Mouse (Mus musculus): Measurements from ENCODE around the gene Dnm1. TPM values are rescaled to one million over a fixed set of nuclear protein-coding genes. Genes with fewer than 3 reads are reported as not detected.
A peak's percentile ranks its signal among the peaks of the same experiment; 100 is the strongest.

The Dnm1 gene
- polyA plus RNA-seq, 1 experiment: 10.7 TPM

- no peak for TF ChIP-seq CTCF (IDR thresholded peaks at IDR 0.05; ENCODE audit: borderline replicate concordance, control insufficient read depth, extremely low read depth, insufficient read depth, low read length, poor library complexity)
- no peak for TF ChIP-seq POLR2A (IDR thresholded peaks at IDR 0.05; ENCODE audit: control insufficient read depth, extremely low read depth, insufficient read depth, low read length, poor library complexity)
- no peaks in the 10 kb centered on the region for H3K36me3 ChIP-seq (ENCODE audit: control insufficient read depth, insufficient read depth, low read length)
- 83% methylated on average over 3 of the region's 3 CpGs for WGBS
- no peak overlapping the region for H3K27ac ChIP-seq (ENCODE audit: control insufficient read depth, insufficient read depth, low read length)
- no peak overlapping the region for H3K4me3 ChIP-seq (ENCODE audit: control insufficient read depth, insufficient read depth, low read length)
- DNase-seq: no peak
- peaks cover 11% of the 10 kb centered on the region for H3K4me1 ChIP-seq (replicated peaks; ENCODE audit: control insufficient read depth, insufficient read depth, low read length)
- peaks cover 3% of the 10 kb centered on the region for H3K27me3 ChIP-seq (ENCODE audit: control insufficient read depth, insufficient read depth, low read length)
Measured at GRCm38 (mm10) chr2:32357710-32358109, 4.6 kb upstream of the Dnm1 start.

GRCm38 (mm10) chr2:32356216-32356615, 3.1 kb upstream of the Dnm1 start:
- H3K4me1 ChIP-seq (replicated peaks; ENCODE audit: control insufficient read depth, insufficient read depth, low read length): peaks cover 12% of the 10 kb centered on the region
- no peak overlapping the region for H3K27ac ChIP-seq (ENCODE audit: control insufficient read depth, insufficient read depth, low read length)
- TF ChIP-seq CTCF (IDR thresholded peaks at IDR 0.05; ENCODE audit: borderline replicate concordance, control insufficient read depth, extremely low read depth, insufficient read depth, low read length, poor library complexity) (no peak), POLR2A (IDR thresholded peaks at IDR 0.05; ENCODE audit: control insufficient read depth, extremely low read depth, insufficient read depth, low read length, poor library complexity) (no peak)
- no peak overlapping the region for H3K4me3 ChIP-seq (ENCODE audit: control insufficient read depth, insufficient read depth, low read length)
- peaks cover 3% of the 10 kb centered on the region for H3K27me3 ChIP-seq (ENCODE audit: control insufficient read depth, insufficient read depth, low read length)
- 87% methylated on average over 10 of the region's 10 CpGs for WGBS
- no peak for DNase-seq
- H3K36me3 ChIP-seq (ENCODE audit: control insufficient read depth, insufficient read depth, low read length): no peaks in the 10 kb centered on the region

- Histone ChIP-seq H3K36me3 (ENCODE audit: control insufficient read depth, insufficient read depth, low read length) (no peaks in the 10 kb centered on the region), H3K27ac (ENCODE audit: control insufficient read depth, insufficient read depth, low read length) (no peak overlapping the region), H3K27me3 (ENCODE audit: control insufficient read depth, insufficient read depth, low read length) (peaks cover 3% of the 10 kb centered on the region), H3K4me1 (replicated peaks; ENCODE audit: control insufficient read depth, insufficient read depth, low read length) (peaks cover 12% of the 10 kb centered on the region), H3K4me3 (ENCODE audit: control insufficient read depth, insufficient read depth, low read length) (no peak overlapping the region)
- WGBS: 95% methylated on average over 3 of the region's 3 CpGs
- no peak for TF ChIP-seq CTCF (IDR thresholded peaks at IDR 0.05; ENCODE audit: borderline replicate concordance, control insufficient read depth, extremely low read depth, insufficient read depth, low read length, poor library complexity)
- no peak for TF ChIP-seq POLR2A (IDR thresholded peaks at IDR 0.05; ENCODE audit: control insufficient read depth, extremely low read depth, insufficient read depth, low read length, poor library complexity)
- no peak for DNase-seq
Measured at GRCm38 (mm10) chr2:32354336-32354895, 1.3 kb upstream of the Dnm1 start.

- 82% methylated on average over 6 of the region's 6 CpGs for WGBS
- H3K27me3 ChIP-seq (ENCODE audit: control insufficient read depth, insufficient read depth, low read length): peaks cover 3% of the 10 kb centered on the region
- H3K4me1 ChIP-seq (replicated peaks; ENCODE audit: control insufficient read depth, insufficient read depth, low read length): peaks cover 12% of the 10 kb centered on the region
- DNase-seq: no peak
- no peak for TF ChIP-seq POLR2A (IDR thresholded peaks at IDR 0.05; ENCODE audit: control insufficient read depth, extremely low read depth, insufficient read depth, low read length, poor library complexity)
- TF ChIP-seq CTCF (IDR thresholded peaks at IDR 0.05; ENCODE audit: borderline replicate concordance, control insufficient read depth, extremely low read depth, insufficient read depth, low read length, poor library complexity): no peak
- H3K27ac ChIP-seq (ENCODE audit: control insufficient read depth, insufficient read depth, low read length): no peak overlapping the region
- H3K4me3 ChIP-seq (ENCODE audit: control insufficient read depth, insufficient read depth, low read length): no peak overlapping the region
- no peaks in the 10 kb centered on the region for H3K36me3 ChIP-seq (ENCODE audit: control insufficient read depth, insufficient read depth, low read length)
Measured at GRCm38 (mm10) chr2:32353836-32354235, 698 bp upstream of the Dnm1 start.

GRCm38 (mm10) chr2:32352151-32353006, 759 bp downstream of the Dnm1 start, which contains the start of gene Ciz1:
TSS of gene Ciz1 (plus strand) at chr2:32352327.
- Histone ChIP-seq H3K36me3 (ENCODE audit: control insufficient read depth, insufficient read depth, low read length) (no peaks in the 10 kb centered on the region), H3K4me1 (replicated peaks; ENCODE audit: control insufficient read depth, insufficient read depth, low read length) (peaks cover 12% of the 10 kb centered on the region), H3K27me3 (ENCODE audit: control insufficient read depth, insufficient read depth, low read length) (peaks cover 3% of the 10 kb centered on the region), H3K4me3 (ENCODE audit: control insufficient read depth, insufficient read depth, low read length) (peak within 1 kb of the TSS; percentile 39), H3K27ac (ENCODE audit: control insufficient read depth, insufficient read depth, low read length) (no peak within 1 kb of the TSS)
- peak; percentile 36 for DNase-seq
- 2% methylated on average over 48 of the region's 52 CpGs for WGBS
- TF ChIP-seq CTCF (IDR thresholded peaks at IDR 0.05; ENCODE audit: borderline replicate concordance, control insufficient read depth, extremely low read depth, insufficient read depth, low read length, poor library complexity) (no peak), POLR2A (IDR thresholded peaks at IDR 0.05; ENCODE audit: control insufficient read depth, extremely low read depth, insufficient read depth, low read length, poor library complexity) (no peak)

- H3K4me1 ChIP-seq (replicated peaks; ENCODE audit: control insufficient read depth, insufficient read depth, low read length): peaks cover 12% of the 10 kb centered on the region
- 21% methylated on average over 9 of the region's 9 CpGs for WGBS
- no peak for DNase-seq
- H3K4me3 ChIP-seq (ENCODE audit: control insufficient read depth, insufficient read depth, low read length): no peak overlapping the region
- H3K27me3 ChIP-seq (ENCODE audit: control insufficient read depth, insufficient read depth, low read length): peaks cover 3% of the 10 kb centered on the region
- no peak overlapping the region for H3K27ac ChIP-seq (ENCODE audit: control insufficient read depth, insufficient read depth, low read length)
- H3K36me3 ChIP-seq (ENCODE audit: control insufficient read depth, insufficient read depth, low read length): no peaks in the 10 kb centered on the region
- no peak for TF ChIP-seq POLR2A (IDR thresholded peaks at IDR 0.05; ENCODE audit: control insufficient read depth, extremely low read depth, insufficient read depth, low read length, poor library complexity)
- TF ChIP-seq CTCF (IDR thresholded peaks at IDR 0.05; ENCODE audit: borderline replicate concordance, control insufficient read depth, extremely low read depth, insufficient read depth, low read length, poor library complexity): no peak
Measured at GRCm38 (mm10) chr2:32351471-32351961, 1.6 kb downstream of the Dnm1 start.

Data from thymus, adult 2 months (tissue).